Mouse (Mus musculus): Measurements from ENCODE around the gene Cirbp.
"Not testable (repeated sequence)": the region's sequence is repeated elsewhere in the genome, so short reads cannot be mapped to it uniquely, and the experiment has no call there.

Gene Cirbp

GRCm38 (mm10) chr10:80180823-80181222, 15.0 kb downstream of the Cirbp start:
- DNase-seq: no peak

- no peak for DNase-seq
Measured at GRCm38 (mm10) chr10:80182547-80182946, 16.8 kb downstream of the Cirbp start.

- DNase-seq: no peak
Measured at GRCm38 (mm10) chr10:80186649-80187048, 20.9 kb downstream of the Cirbp start.

GRCm38 (mm10) chr10:80187739-80188138, 22.0 kb downstream of the Cirbp start:
- DNase-seq: no peak

GRCm38 (mm10) chr10:80188453-80189024, 22.8 kb downstream of the Cirbp start:
- DNase-seq: no peak

- no peak for DNase-seq
Measured at GRCm38 (mm10) chr10:80189999-80190398, 24.2 kb downstream of the Cirbp start.

GRCm38 (mm10) chr10:80190491-80191051, 24.8 kb downstream of the Cirbp start:
- DNase-seq: peak; percentile 64

GRCm38 (mm10) chr10:80193976-80194375, 28.2 kb downstream of the Cirbp start:
- DNase-seq: no peak

GRCm38 (mm10) chr10:80194441-80194840, 28.7 kb downstream of the Cirbp start:
- no peak for DNase-seq

- DNase-seq: no peak
Measured at GRCm38 (mm10) chr10:80196167-80196566, 30.4 kb downstream of the Cirbp start.

- DNase-seq: no peak
Measured at GRCm38 (mm10) chr10:80196778-80197581, 31.2 kb downstream of the Cirbp start.

- DNase-seq: peak; percentile 64
Measured at GRCm38 (mm10) chr10:80199440-80200008, 33.7 kb downstream of the Cirbp start.

GRCm38 (mm10) chr10:80200485-80200884, 34.7 kb downstream of the Cirbp start:
- no peak for DNase-seq

GRCm38 (mm10) chr10:80204055-80204454, 38.3 kb downstream of the Cirbp start:
- DNase-seq: no peak

GRCm38 (mm10) chr10:80207201-80207600, 41.4 kb downstream of the Cirbp start:
- DNase-seq: no peak

- DNase-seq: no peak
Measured at GRCm38 (mm10) chr10:80207676-80208075, 41.9 kb downstream of the Cirbp start.

- no peak for DNase-seq
Measured at GRCm38 (mm10) chr10:80208248-80208647, 42.5 kb downstream of the Cirbp start.

GRCm38 (mm10) chr10:80208841-80209371, 43.1 kb downstream of the Cirbp start:
- peak; percentile 48 for DNase-seq

GRCm38 (mm10) chr10:80211547-80212103, 45.8 kb downstream of the Cirbp start:
- DNase-seq: not testable (repeated sequence)

- no peak for DNase-seq
Measured at GRCm38 (mm10) chr10:80215048-80215772, 49.4 kb downstream of the Cirbp start.

GRCm38 (mm10) chr10:80220676-80221075, 54.9 kb downstream of the Cirbp start:
- no peak for DNase-seq

Data from right cerebral cortex, postnatal 4 days (tissue).